Mouse (Mus musculus) intestine, postnatal 0 days (tissue): Measurements from ENCODE around the gene Cyp2u1. TPM values are rescaled to one million over a fixed set of nuclear protein-coding genes. Genes with fewer than 3 reads are reported as not detected.

Experiments
- ATAC-seq: fragments of 200-750 bp; cut with Nextera tagmentation; 2 replicates; pipeline ENCODE4 v1.8.0; 2017; ENCODE audit warnings: mild to moderate bottlenecking, moderate TSS enrichment, moderate library complexity
- H3K27ac ChIP-seq: fragments of 300-500 bp; sonication (generic); 2 replicates; pipeline ENCODE4 v1.5.1; 2014; ENCODE audit warnings: mild to moderate bottlenecking, low read depth, low read length, moderate library complexity
- H3K27me3 ChIP-seq: fragments of 300-500 bp; sonication (generic); replicated peaks from 2 replicates; pipeline ENCODE4 v1.6.1; 2014; ENCODE audit warnings: low read length, mixed read lengths; ENCODE audit not compliant: control insufficient read depth, insufficient read depth
- H3K36me3 ChIP-seq: fragments of 300-500 bp; sonication (generic); 2 replicates; pipeline ENCODE4 v1.6.1; 2014; ENCODE audit warnings: mild to moderate bottlenecking, moderate library complexity; ENCODE audit not compliant: control insufficient read depth, insufficient read depth
- H3K4me1 ChIP-seq: fragments of 300-500 bp; sonication (generic); replicated peaks from 2 replicates; pipeline ENCODE4 v1.6.1; 2014; ENCODE audit warnings: antibody characterized with exemption, low read length, mixed read lengths; ENCODE audit not compliant: control insufficient read depth, insufficient read depth
- H3K4me2 ChIP-seq: fragments of 300-500 bp; sonication (generic); replicated peaks from 2 replicates; pipeline ENCODE4 v1.6.1; 2014; ENCODE audit warnings: low read depth, mild to moderate bottlenecking, moderate library complexity
- H3K4me3 ChIP-seq: fragments of 300-500 bp; sonication (generic); 2 replicates; pipeline ENCODE4 v1.5.1; 2014; ENCODE audit warnings: low read depth, low read length
- H3K9ac ChIP-seq: fragments of 300-500 bp; sonication (generic); 2 replicates; pipeline ENCODE4 v1.6.1; 2014; ENCODE audit warnings: mild to moderate bottlenecking, low read depth, low read length
- H3K9me3 ChIP-seq: fragments of 300-500 bp; sonication (generic); 2 replicates; pipeline ENCODE4 v1.6.1; 2016; ENCODE audit warnings: mixed run types; ENCODE audit not compliant: control insufficient read depth
- CTCF ChIP-seq: sonication (generic); IDR thresholded peaks from 2 replicates; pipeline ENCODE4 v1.5.1; 2016; ENCODE audit warnings: low read depth, mild to moderate bottlenecking, control low read depth, antibody characterized with exemption, moderate library complexity
- WGBS: fragments of 180-500 bp; shearing (Covaris S2); extraction: QIAGEN DNeasy Blood & Tissue Kit; methylation state at CpG from one replicate; pipeline ENCODE4 v1.1.7; 2014; 5-methylcytosine and 5-hydroxymethylcytosine counted together
- polyA plus RNA-seq: library from polyadenylated mRNA; unstranded; fragments of >200 nt; fragmentation: Nextera tagmentation; extraction: Ambion mirVana; gene quantifications from 2 replicates; pipeline ENCODE4 v1.2.1, GENCODE M21; 2015

The Cyp2u1 gene
- polyA plus RNA-seq, 1 experiment from 2014 or later: 17.1 TPM

DNA sequence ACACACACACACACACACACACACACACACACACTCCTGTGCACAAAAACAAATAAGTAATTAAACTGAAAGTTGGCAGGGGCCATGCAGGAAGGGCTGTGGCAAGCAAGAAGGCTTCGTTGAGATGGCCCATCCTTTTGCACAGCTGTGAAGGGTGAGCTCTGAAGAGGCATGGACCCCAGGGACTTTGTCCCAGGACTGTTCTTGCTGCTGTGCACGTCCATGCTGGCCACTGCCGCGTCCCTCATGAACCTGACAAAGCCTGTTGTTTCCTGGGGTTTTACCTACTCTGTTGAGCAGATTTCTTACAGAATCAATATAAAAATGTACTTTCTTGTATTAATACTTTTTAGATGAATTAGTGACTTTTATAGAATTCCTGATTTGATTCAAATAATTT lies 11.1 kb downstream of the Cyp2u1 start:
- no peaks in the 10 kb centered on the region for H3K9me3 ChIP-seq
- H3K9ac ChIP-seq: no peak overlapping the region
- H3K4me2 ChIP-seq: no peak overlapping the region
- ATAC-seq: peak; percentile 61
- H3K36me3 ChIP-seq: peaks cover 4% of the 10 kb centered on the region; the same call in 1 of the 2 replicates
- no peak overlapping the region for H3K4me3 ChIP-seq
- no peaks in the 10 kb centered on the region for H3K27me3 ChIP-seq
- H3K27ac ChIP-seq: peak overlapping the region; percentile 42
- TF ChIP-seq CTCF: no peak
- WGBS: 54% methylated on average over 4 of the region's 4 CpGs
- peaks cover 11% of the 10 kb centered on the region; the same call in 1 of the 2 replicates for H3K4me1 ChIP-seq

DNA sequence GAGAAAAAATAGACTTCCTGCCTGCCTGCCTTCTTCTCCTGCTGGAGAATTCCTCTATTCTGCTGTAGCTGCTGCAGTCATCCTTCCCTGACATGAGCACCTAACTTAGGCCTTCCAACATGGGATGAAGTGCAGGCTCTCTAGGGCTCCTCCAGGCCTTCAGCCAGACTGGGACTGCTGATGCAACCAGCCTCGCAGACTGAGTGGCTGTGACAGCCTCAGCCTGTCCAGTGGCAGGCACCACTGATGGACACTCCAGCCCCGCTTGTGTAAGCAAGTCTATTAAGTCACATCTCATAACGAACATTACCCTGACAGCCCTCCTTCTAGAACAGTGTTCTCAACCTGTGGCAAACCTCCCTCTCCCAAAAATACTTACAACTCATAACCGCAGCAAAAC lies 28.9 kb downstream of the Cyp2u1 start:
- Histone ChIP-seq H3K27me3 (no peaks in the 10 kb centered on the region), H3K9ac (no peak overlapping the region), H3K36me3 (no peaks in the 10 kb centered on the region), H3K4me3 (no peak overlapping the region), H3K4me1 (no peaks in the 10 kb centered on the region; the same call in 1 of the 2 replicates), H3K9me3 (no peaks in the 10 kb centered on the region), H3K27ac (no peak overlapping the region), H3K4me2 (no peak overlapping the region)
- ATAC-seq: no peak
- no peak for TF ChIP-seq CTCF
- 57% methylated on average over 4 of the region's 4 CpGs for WGBS

DNA sequence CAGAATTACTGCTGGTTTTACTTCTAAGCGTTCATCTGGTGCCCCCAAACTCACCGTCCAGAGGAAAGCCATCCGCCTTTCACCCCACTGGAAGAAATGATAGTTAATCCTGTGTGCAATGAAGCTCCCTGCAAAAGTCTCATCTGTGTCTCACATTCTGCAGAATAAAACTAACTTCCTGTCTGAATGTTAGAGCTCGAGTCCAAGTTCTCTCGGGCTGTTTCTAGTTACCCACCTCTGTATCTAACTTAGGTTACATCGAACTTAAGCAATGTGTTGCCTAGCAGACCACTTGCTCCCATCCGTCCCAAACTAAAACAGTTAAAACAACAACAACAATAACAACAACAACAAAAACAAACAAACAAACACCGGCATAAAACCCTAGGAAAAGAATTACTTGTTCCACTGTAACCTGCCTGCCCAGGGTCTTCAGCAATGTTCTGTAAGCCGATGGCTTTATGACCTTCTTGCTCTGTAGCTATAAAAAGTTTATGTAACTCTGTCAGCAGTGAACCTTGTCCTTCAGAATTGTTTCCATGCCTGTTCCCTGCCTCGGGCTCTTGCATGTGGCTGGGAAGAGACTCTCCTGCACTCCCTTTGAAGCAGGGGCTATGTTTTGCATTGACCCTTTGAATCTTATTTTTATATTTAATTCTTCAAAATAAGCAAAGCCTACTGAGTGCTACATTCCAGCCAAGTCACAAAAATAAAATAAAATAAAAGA lies 30.5 kb downstream of the Cyp2u1 start:
- peak; percentile 55 for ATAC-seq
- H3K4me2 ChIP-seq: peak overlapping the region; percentile 72
- WGBS: 9% methylated on average over 10 of the region's 10 CpGs
- TF ChIP-seq CTCF: no peak
- H3K36me3 ChIP-seq: peaks cover 3% of the 10 kb centered on the region; the same call in 1 of the 2 replicates
- peak overlapping the region; percentile 84 for H3K9ac ChIP-seq
- H3K27ac ChIP-seq: peak overlapping the region; percentile 97
- peak overlapping the region; percentile 73 for H3K4me3 ChIP-seq
- no peaks in the 10 kb centered on the region for H3K27me3 ChIP-seq
- H3K4me1 ChIP-seq: no peaks in the 10 kb centered on the region; the same call in 1 of the 2 replicates
- no peaks in the 10 kb centered on the region for H3K9me3 ChIP-seq

DNA sequence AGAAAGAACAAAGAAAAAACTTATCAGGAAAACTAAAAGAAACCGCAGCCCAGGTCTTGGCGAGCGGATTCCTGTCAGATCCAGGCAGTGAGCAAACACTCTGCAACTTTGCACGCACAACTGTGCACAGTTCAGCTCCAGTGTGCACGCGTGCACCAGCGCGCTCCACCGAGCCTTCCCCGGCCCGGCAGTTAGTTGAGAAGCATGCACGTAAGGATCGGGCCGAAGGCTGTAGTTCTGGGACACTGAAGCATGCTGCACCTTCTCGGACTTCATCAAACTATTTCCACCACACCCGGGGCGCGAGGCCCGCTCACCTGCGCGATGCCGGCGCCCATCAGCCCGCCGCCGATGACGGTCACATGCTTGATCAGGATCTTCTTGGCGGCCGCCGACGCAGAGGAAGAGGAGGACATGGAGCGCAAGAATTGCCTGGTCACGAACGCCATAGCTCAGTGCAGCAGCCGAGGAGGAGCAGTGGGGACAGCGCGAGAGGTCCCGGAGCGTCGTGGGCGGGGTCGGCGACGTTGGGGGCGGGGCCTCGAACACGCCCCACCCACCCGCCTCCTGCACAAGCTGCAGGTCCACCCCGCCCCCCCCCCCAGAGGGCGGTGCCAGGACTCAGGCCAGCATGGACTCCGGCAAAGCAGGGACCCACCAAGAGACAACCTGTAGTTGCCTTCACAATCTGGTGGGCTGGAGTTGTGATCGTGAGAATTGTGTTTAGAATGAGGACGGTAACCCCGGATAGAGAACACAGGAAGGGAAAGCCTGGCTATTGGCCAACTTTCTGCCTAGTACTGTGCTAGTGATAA lies 31.3 kb downstream of the Cyp2u1 start, which contains the start of gene Hadh:
Gene Hadh (minus strand): TSS at position 543 of the 815 bp plus-strand sequence.
- Histone ChIP-seq H3K27me3 (no peaks in the 10 kb centered on the region), H3K9ac (peak within 1 kb of the TSS; percentile 84), H3K4me2 (peak within 1 kb of the TSS; percentile 72), H3K9me3 (no peaks in the 10 kb centered on the region), H3K4me1 (no peaks in the 10 kb centered on the region; the same call in 1 of the 2 replicates), H3K4me3 (peak within 1 kb of the TSS; percentile 73), H3K27ac (peak within 1 kb of the TSS; percentile 97), H3K36me3 (peaks cover 4% of the 10 kb centered on the region; the same call in 1 of the 2 replicates)
- ATAC-seq: peak; percentile 85
- TF ChIP-seq CTCF: no peak
- under 1% methylated on average over 53 of the region's 54 CpGs for whole genome bisulfite sequencing

DNA sequence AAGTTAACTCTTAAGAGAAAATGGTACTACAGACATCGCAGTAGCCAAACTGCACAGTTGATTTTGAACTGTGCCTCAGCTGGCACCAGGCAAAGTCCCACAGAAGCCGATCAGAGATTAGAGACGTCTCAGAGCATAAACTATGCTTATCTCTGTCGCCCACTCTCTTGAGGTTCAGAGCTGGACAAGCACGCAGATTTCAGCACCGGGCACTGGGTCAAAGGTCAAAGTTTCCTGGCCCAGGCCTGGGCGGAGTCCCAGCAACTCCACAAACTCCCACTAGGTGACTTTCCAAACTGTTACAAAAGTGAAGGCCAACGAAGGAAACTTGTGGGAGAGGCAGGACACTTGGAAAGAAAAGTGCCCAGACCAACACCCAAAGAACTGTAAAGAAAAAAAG lies 31.9 kb downstream of the Cyp2u1 start:
- peak overlapping the region; percentile 84 for H3K9ac ChIP-seq
- peak overlapping the region; percentile 73 for H3K4me3 ChIP-seq
- H3K27me3 ChIP-seq: no peaks in the 10 kb centered on the region
- peak; percentile 68 for ATAC-seq
- peaks cover 4% of the 10 kb centered on the region; the same call in 1 of the 2 replicates for H3K36me3 ChIP-seq
- no peaks in the 10 kb centered on the region; the same call in 1 of the 2 replicates for H3K4me1 ChIP-seq
- peak overlapping the region; percentile 97 for H3K27ac ChIP-seq
- peak; percentile 61 for TF ChIP-seq CTCF
- no peaks in the 10 kb centered on the region for H3K9me3 ChIP-seq
- H3K4me2 ChIP-seq: peak overlapping the region; percentile 72
- WGBS: 4% methylated on average over 8 of the region's 8 CpGs

DNA sequence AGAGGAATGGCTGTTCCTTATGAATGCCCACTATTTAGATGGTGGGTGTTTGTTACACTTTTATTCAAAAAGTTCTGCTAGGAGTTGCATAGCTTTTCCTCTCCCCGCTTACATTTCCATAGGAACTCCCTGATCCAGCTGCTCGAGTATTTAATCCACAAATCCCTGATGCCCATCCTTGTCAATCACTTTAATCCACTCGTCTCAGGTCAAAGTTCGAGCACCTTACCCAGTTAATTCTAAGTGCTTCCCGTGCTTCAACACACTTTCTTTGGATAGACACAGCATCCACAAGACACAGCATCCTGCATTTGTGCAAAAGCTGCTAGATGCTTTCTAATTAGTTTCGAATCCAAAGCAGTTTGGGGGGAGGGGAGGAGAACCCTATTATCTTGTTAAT lies 32.6 kb downstream of the Cyp2u1 start:
- H3K4me1 ChIP-seq: no peaks in the 10 kb centered on the region; the same call in 1 of the 2 replicates
- TF ChIP-seq CTCF: no peak
- no peaks in the 10 kb centered on the region for H3K9me3 ChIP-seq
- peaks cover 4% of the 10 kb centered on the region; the same call in 1 of the 2 replicates for H3K36me3 ChIP-seq
- peak overlapping the region; percentile 73 for H3K4me3 ChIP-seq
- peak overlapping the region; percentile 72 for H3K4me2 ChIP-seq
- no peak for ATAC-seq
- H3K27ac ChIP-seq: 0 out of 2 replicates have a peak overlapping the region, but pooled peaks have one; percentile 47
- no peaks in the 10 kb centered on the region for H3K27me3 ChIP-seq
- 41% methylated on average over 6 of the region's 6 CpGs for WGBS
- 0 out of 2 replicates have a peak overlapping the region, but pooled peaks have one; percentile 5 for H3K9ac ChIP-seq
